19 mouse cellular contexts compared by ENCODE assay signal in genomic region chr13:109820141-109820540, GRCm38 (mm10).
DNase-seq lines count a peak whose midpoint lies in the region; ATAC-seq and TF ChIP-seq lines count a peak whose summit lies in the region.
"Had no signal": no experiment of that assay in that cellular context is flagged by ENCODE, and none has a peak within 500 bp of the region (broad histone marks: within the 10 kb centered on the region; RNA-seq: fewer than 3 reads in every experiment).

No protein-coding gene starts in this region.

- H3K36me3 ChIP-seq in kidney, embryonic 16.5 days (ENCODE audit: insufficient read depth, low read length), result no peaks in the 10 kb centered on the region
- peaks cover 0 to 32% of the 10 kb centered on the region in 2 experiments; a peak in 2 of 4 replicates for H3K36me3 ChIP-seq in MEL (ENCODE audit: control insufficient read depth in 1 of 2, insufficient read depth in 2 of 2, low read length in 2 of 2)
- H3K36me3 ChIP-seq: embryonic facial prominence, embryonic 15.5 days; forebrain, embryonic 10.5 days; limb, embryonic 13.5 days; liver, embryonic 13.5 days had no signal

- TF ChIP-seq EP300 in MEL (IDR thresholded peaks at IDR 0.05; ENCODE audit: low read depth in 1 of 2, low read length in 2 of 2), result no peak

- no peak for DNase-seq in gastrocnemius, adult 2 months
- no peak for DNase-seq in gastrocnemius, adult 18-20 months (ENCODE audit: low spot score)
- DNase-seq in kidney, adult 11 months, result no peak
- DNase-seq in MEL (ENCODE audit: low read depth, low spot score), result no peak
- DNase-seq in naive thymus-derived CD4-positive, alpha-beta T cell, adult 2 months (ENCODE audit: low read depth), result peak; percentile 66
- no peak for DNase-seq in adrenal gland, postnatal 36 days
- DNase-seq: adrenal gland, adult 2 months; cerebellum, postnatal 10 days; heart, postnatal 36 days; kidney, adult 9 months; liver, embryonic 13.5 days; lung, embryonic 14.5 days; lung, postnatal 36 days had no signal

- ATAC-seq in kidney, embryonic 16.5 days (ENCODE audit: low FRiP score, low TSS enrichment), result no peak
- ATAC-seq: inflammation-experienced regulatory T-cells, adult 6 months; midbrain, embryonic 16.5 days had no signal

- H3K4me2 ChIP-seq in kidney, embryonic 16.5 days (replicated peaks; ENCODE audit: low read depth, low read length), result no peak overlapping the region
- H3K4me2 ChIP-seq: embryonic facial prominence, embryonic 15.5 days; limb, embryonic 13.5 days; liver, embryonic 13.5 days; lung, embryonic 14.5 days had no signal

- no peaks in the 10 kb centered on the region for H3K27me3 ChIP-seq in kidney, embryonic 16.5 days (ENCODE audit: insufficient read depth, low read length)
- H3K27me3 ChIP-seq in MEL (ENCODE audit: control insufficient read depth in 1 of 2, insufficient read depth in 2 of 2, low read length in 2 of 2), result no peaks in the 10 kb centered on the region
- H3K27me3 ChIP-seq: embryonic facial prominence, embryonic 15.5 days; limb, embryonic 13.5 days; liver, embryonic 13.5 days had no signal

- WGBS in kidney, embryonic 16.5 days, result 40% methylated on average over 3 of the region's 3 CpGs

- no peak overlapping the region for H3K4me3 ChIP-seq in gastrocnemius, adult 2 months
- no peak overlapping the region for H3K4me3 ChIP-seq in kidney, embryonic 16.5 days (ENCODE audit: low read length)
- H3K4me3 ChIP-seq in MEL (ENCODE audit: control insufficient read depth in 1 of 2, insufficient read depth in 1 of 2, low read depth in 2 of 2, low read length in 2 of 2), result no peak overlapping the region
- H3K4me3 ChIP-seq: embryonic facial prominence, embryonic 15.5 days; forebrain, embryonic 10.5 days; limb, embryonic 13.5 days; liver, embryonic 13.5 days had no signal

- H3K9me3 ChIP-seq in kidney, embryonic 16.5 days (ENCODE audit: low read length), result no peaks in the 10 kb centered on the region
- no peaks in the 10 kb centered on the region for H3K9me3 ChIP-seq in MEL (replicated peaks; ENCODE audit: insufficient read depth, low read length)
- H3K9me3 ChIP-seq: embryonic facial prominence, embryonic 15.5 days; forebrain, embryonic 10.5 days; limb, embryonic 13.5 days; liver, embryonic 13.5 days had no signal

- H3K27ac ChIP-seq in gastrocnemius, adult 2 months, result peak overlapping the region; percentile 94
- peak overlapping the region; percentile 23; the same call in 1 of the 2 replicates for H3K27ac ChIP-seq in kidney, embryonic 16.5 days (ENCODE audit: low read length)
- peak overlapping the region; percentile 47; the same call in 1 of the 2 replicates for H3K27ac ChIP-seq in MEL (ENCODE audit: control insufficient read depth, low read depth, low read length)
- H3K27ac ChIP-seq: embryonic facial prominence, embryonic 15.5 days; limb, embryonic 13.5 days; liver, embryonic 13.5 days had no signal

- TF ChIP-seq CTCF in gastrocnemius, adult 2 months (IDR thresholded peaks at IDR 0.05), result no peak
- no peak for TF ChIP-seq CTCF in MEL (IDR thresholded peaks at IDR 0.05 in 2 of 3, conservative IDR thresholded peaks at IDR 0.05 in 1 of 3; ENCODE audit: control insufficient read depth in 1 of 3, insufficient read depth in 1 of 3, low read depth in 2 of 3, low read length in 3 of 3, poor library complexity in 1 of 3, severe bottlenecking in 1 of 3)

- no peak overlapping the region for H3K9ac ChIP-seq in kidney, embryonic 16.5 days (replicated peaks; ENCODE audit: low read length)
- no peak overlapping the region for H3K9ac ChIP-seq in MEL (ENCODE audit: control insufficient read depth, low read depth, low read length, poor library complexity, severe bottlenecking)
- H3K9ac ChIP-seq: embryonic facial prominence, embryonic 15.5 days; limb, embryonic 13.5 days; liver, embryonic 13.5 days; lung, embryonic 14.5 days had no signal

- intact Hi-C loops in gastrocnemius, adult 2 months (cut with DNase I), result loop anchor here (5.0 kb wide), 1 partner anchor 43 kb away; no protein-coding TSS in a partner anchor

- H3K79me2 ChIP-seq in MEL (ENCODE audit: control insufficient read depth, insufficient read depth, low read length, poor library complexity), result no peaks in the 10 kb centered on the region; the same call in 1 of the 2 replicates

- no peak for TF ChIP-seq POLR2A in MEL (IDR thresholded peaks at IDR 0.05; ENCODE audit: control insufficient read depth in 1 of 2, insufficient read depth in 1 of 2, low read depth in 1 of 2, low read length in 2 of 2, poor library complexity in 1 of 2)

- no peak for TF ChIP-seq RAD21 in MEL (IDR thresholded peaks at IDR 0.05; ENCODE audit: low read depth, low read length)

- peaks cover 31% of the 10 kb centered on the region for H3K4me1 ChIP-seq in kidney, embryonic 16.5 days (ENCODE audit: insufficient read depth, low read length)
- H3K4me1 ChIP-seq in MEL (ENCODE audit: control insufficient read depth in 1 of 2, insufficient read depth in 2 of 2, low read length in 2 of 2), result peaks cover 13 to 28% of the 10 kb centered on the region in 2 experiments

TF ChIP-seq in MEL, 35 proteins besides CTCF, POLR2A, EP300 and RAD21:
- TF ChIP-seq TBP (IDR thresholded peaks at IDR 0.05; ENCODE audit: low read depth, low read length), result no peak
- no peak for TF ChIP-seq UBTF (IDR thresholded peaks at IDR 0.05; ENCODE audit: borderline replicate concordance, insufficient read depth, low read depth, low read length)
- TF ChIP-seq USF1 (IDR thresholded peaks at IDR 0.05; ENCODE audit: low read depth, low read length), result no peak
- TF ChIP-seq POLR2AphosphoS5 (IDR thresholded peaks at IDR 0.05; ENCODE audit: borderline replicate concordance, low read depth, low read length), result no peak
- no peak for TF ChIP-seq BHLHE40 (IDR thresholded peaks at IDR 0.05; ENCODE audit: borderline replicate concordance, low read depth, low read length)
- no peak for TF ChIP-seq RCOR1 (IDR thresholded peaks at IDR 0.05; ENCODE audit: low read depth, low read length)
- TF ChIP-seq MYC (IDR thresholded peaks at IDR 0.05; ENCODE audit: low read depth, low read length), result no peak
- no peak for TF ChIP-seq NELFE (IDR thresholded peaks at IDR 0.05; ENCODE audit: low read depth, low read length)
- TF ChIP-seq NRF1 (IDR thresholded peaks at IDR 0.05; ENCODE audit: insufficient read depth, low read depth, low read length, poor library complexity, severe bottlenecking), result no peak
- no peak for TF ChIP-seq GATA1 (IDR thresholded peaks at IDR 0.05; ENCODE audit: low read depth, low read length)
- no peak for TF ChIP-seq GABPA (IDR thresholded peaks at IDR 0.05; ENCODE audit: low read depth, low read length)

Comparison
In these comparisons a context has a peak if more than half of its experiments do, and no peak if none do; other contexts are left out.
1. H3K27ac ChIP-seq: peak in every context shown above with its lines; median percentile 94 in gastrocnemius, adult 2 months; 47 in MEL; 23 in kidney, embryonic 16.5 days.